Mouse (Mus musculus) CH12.LX (cell line): Measurements from ENCODE around the gene Actr1b.

Source experiments
- IRF4 ChIP-seq: IDR thresholded peaks from 2 replicates; pipeline ENCODE4 v1.6.1; 2014; ENCODE audit warnings: low read depth, mild to moderate bottlenecking, inconsistent platforms, low read length, improper control_type of control experiment
- POLR2A ChIP-seq: IDR thresholded peaks from 2 replicates; pipeline ENCODE4 v1.6.1; 2011; ENCODE audit warnings: low read depth, mild to moderate bottlenecking, improper control_type of control experiment, low read length
- ZKSCAN1 ChIP-seq: IDR thresholded peaks from 2 replicates; pipeline ENCODE4 v1.6.1; 2012; ENCODE audit warnings: low read depth, inconsistent platforms, low read length, improper control_type of control experiment, borderline replicate concordance

DNA sequence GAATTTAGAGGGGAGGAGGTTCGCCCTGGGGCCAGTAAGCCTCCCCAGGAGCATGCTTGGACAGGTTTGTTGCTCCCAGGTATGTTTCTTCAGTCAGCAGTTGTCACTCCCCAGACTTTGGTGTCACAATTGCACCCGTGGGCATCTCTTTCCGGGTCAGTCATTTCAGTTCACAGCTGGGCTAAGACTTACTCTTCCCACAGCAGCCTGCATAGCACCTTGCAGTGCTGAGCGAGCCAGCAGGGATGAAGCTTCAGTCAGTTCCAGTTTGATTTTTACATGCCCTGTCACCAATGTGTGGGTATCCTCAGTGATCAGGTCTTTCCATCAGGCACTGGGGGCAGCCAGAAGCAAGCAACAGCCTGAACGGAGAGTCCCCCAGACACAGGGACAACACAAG lies 17.2 kb downstream of the Actr1b start:
- TF ChIP-seq ZKSCAN1 = no peak
- no peak for TF ChIP-seq POLR2A
- TF ChIP-seq IRF4 = no peak
